Mouse (Mus musculus) liver, adult 2 months (tissue): Measurements from ENCODE around the gene Cxcr2. TPM values are rescaled to one million over a fixed set of nuclear protein-coding genes. Genes with fewer than 3 reads are reported as not detected.

Source experiments
- DNase-seq: peaks from one replicate; pipeline ENCODE4 v3.0.0-alpha.2; 2011; ENCODE audit warnings: low read depth, low spot score; ENCODE audit errors: extremely low read depth
- H3K27ac ChIP-seq: fragments of 200-500 bp; replicated peaks from 2 replicates; pipeline ENCODE4 v1.5.1; 2012; ENCODE audit warnings: low read depth, mild to moderate bottlenecking, control low read depth, inconsistent platforms, low read length; ENCODE audit not compliant: insufficient read depth
- H3K27me3 ChIP-seq: fragments of 200-500 bp; 2 replicates; pipeline ENCODE4 v1.6.1; 2012; ENCODE audit warnings: mild to moderate bottlenecking, moderate library complexity, low read length, inconsistent platforms; ENCODE audit not compliant: control insufficient read depth, insufficient read depth
- H3K36me3 ChIP-seq: fragments of 200-500 bp; 2 replicates; pipeline ENCODE4 v1.6.1; 2012; ENCODE audit warnings: low read length, inconsistent platforms; ENCODE audit not compliant: control insufficient read depth, insufficient read depth
- H3K4me1 ChIP-seq: fragments of 200-500 bp; 2 replicates; pipeline ENCODE4 v1.6.1; 2011; ENCODE audit warnings: low read length; ENCODE audit not compliant: control insufficient read depth, insufficient read depth
- H3K4me3 ChIP-seq: fragments of 200-500 bp; 2 replicates; pipeline ENCODE4 v1.5.1; 2011; ENCODE audit warnings: low read depth, mild to moderate bottlenecking, control low read depth, low read length, moderate library complexity; ENCODE audit not compliant: insufficient read depth
- H3K79me2 ChIP-seq: fragments of 200-500 bp; 2 replicates; pipeline ENCODE4 v1.6.1; 2012; ENCODE audit warnings: inconsistent platforms, mild to moderate bottlenecking, low read length, moderate library complexity; ENCODE audit not compliant: control insufficient read depth, insufficient read depth
- H3K9ac ChIP-seq: fragments of 200-500 bp; 2 replicates; pipeline ENCODE4 v1.6.1; 2012; ENCODE audit warnings: low read depth, mild to moderate bottlenecking, control low read depth, inconsistent platforms, low read length
- CTCF ChIP-seq: fragments of 200-500 bp; IDR thresholded peaks from 2 replicates; pipeline ENCODE4 v1.5.1; 2011; ENCODE audit warnings: low read depth, low read length, control low read depth
- POLR2A ChIP-seq: fragments of 200-500 bp; IDR thresholded peaks from 2 replicates; pipeline ENCODE4 v1.6.1; 2011; ENCODE audit warnings: low read length, control low read depth; ENCODE audit not compliant: insufficient read depth; ENCODE audit errors: extremely low read depth
- WGBS: fragments of 180-500 bp; shearing (Covaris S2); methylation state at CpG from one replicate; pipeline ENCODE4 v1.1.7; 2018; 5-methylcytosine and 5-hydroxymethylcytosine counted together
- polyA plus RNA-seq: library from polyadenylated mRNA; depleted of rRNA; stranded (reverse); fragments of >200 nt; gene quantifications from 2 replicates; pipeline ENCODE4 v1.2.3, GENCODE M21; 2012
- total RNA-seq: library from RNA; depleted of rRNA; stranded (reverse); fragments of >200 nt; gene quantifications from 2 replicates; pipeline ENCODE4 v1.2.3, GENCODE M21; 2014

Cxcr2 gene
- total and polyA plus RNA-seq, 2 experiments, result 0.13 TPM; not detected in 1

- Histone ChIP-seq H3K27ac (no peak overlapping the region), H3K4me3 (no peak overlapping the region), H3K4me1 (no peaks in the 10 kb centered on the region), H3K36me3 (no peaks in the 10 kb centered on the region), H3K9ac (no peak overlapping the region), H3K79me2 (no peaks in the 10 kb centered on the region), H3K27me3 (no peaks in the 10 kb centered on the region)
- TF ChIP-seq CTCF (no peak), POLR2A (no peak)
- DNase-seq, result no peak
- 67% methylated on average over 2 of the region's 2 CpGs for WGBS
Measured at GRCm38 (mm10) chr1:74181462-74181861, 27.7 kb downstream of the Cxcr2 start.

GRCm38 (mm10) chr1:74183006-74183405 is 29.2 kb downstream of the Cxcr2 start:
- no peaks in the 10 kb centered on the region for H3K27me3 ChIP-seq
- H3K36me3 ChIP-seq, result no peaks in the 10 kb centered on the region
- no peak overlapping the region for H3K4me3 ChIP-seq
- WGBS, result 53% methylated on average over 2 of the region's 2 CpGs
- H3K27ac ChIP-seq, result no peak overlapping the region
- H3K79me2 ChIP-seq, result no peaks in the 10 kb centered on the region
- peak; percentile 41 for DNase-seq
- H3K9ac ChIP-seq, result no peak overlapping the region
- H3K4me1 ChIP-seq, result no peaks in the 10 kb centered on the region
- peak; percentile 41 for TF ChIP-seq CTCF
- TF ChIP-seq POLR2A, result no peak

GRCm38 (mm10) chr1:74190471-74190870 is 36.7 kb downstream of the Cxcr2 start:
- H3K79me2 ChIP-seq, result no peaks in the 10 kb centered on the region
- 30% methylated on average over 7 of the region's 7 CpGs for WGBS
- H3K27ac ChIP-seq, result peak overlapping the region; percentile 63
- no peaks in the 10 kb centered on the region for H3K36me3 ChIP-seq
- H3K4me1 ChIP-seq, result peaks cover 18% of the 10 kb centered on the region
- H3K27me3 ChIP-seq, result no peaks in the 10 kb centered on the region
- DNase-seq, result peak; percentile 95
- H3K9ac ChIP-seq, result no peak overlapping the region
- H3K4me3 ChIP-seq, result no peak overlapping the region
- no peak for TF ChIP-seq POLR2A
- TF ChIP-seq CTCF, result no peak

- H3K9ac ChIP-seq, result no peak overlapping the region
- no peaks in the 10 kb centered on the region for H3K79me2 ChIP-seq
- no peak overlapping the region for H3K4me3 ChIP-seq
- peaks cover 21% of the 10 kb centered on the region for H3K4me1 ChIP-seq
- H3K27me3 ChIP-seq, result no peaks in the 10 kb centered on the region
- no peaks in the 10 kb centered on the region for H3K36me3 ChIP-seq
- WGBS, result 22% methylated on average over 2 of the region's 2 CpGs
- DNase-seq, result peak; percentile 92
- H3K27ac ChIP-seq, result peak overlapping the region; percentile 64
- TF ChIP-seq POLR2A, result no peak
- no peak for TF ChIP-seq CTCF
Measured at GRCm38 (mm10) chr1:74192711-74193110, 38.9 kb downstream of the Cxcr2 start.

GRCm38 (mm10) chr1:74194445-74194844 is 40.7 kb downstream of the Cxcr2 start, which contains the start of gene Cxcr1:
TSS of gene Cxcr1 (minus strand) at chr1:74194631.
- TF ChIP-seq POLR2A, result no peak
- TF ChIP-seq CTCF, result no peak
- H3K36me3 ChIP-seq, result no peaks in the 10 kb centered on the region
- no peaks in the 10 kb centered on the region for H3K27me3 ChIP-seq
- no peaks in the 10 kb centered on the region for H3K79me2 ChIP-seq
- no peak for DNase-seq
- no peak within 1 kb of the TSS for H3K4me3 ChIP-seq
- WGBS, result 83% methylated on average over 8 of the region's 8 CpGs
- H3K4me1 ChIP-seq, result peaks cover 30% of the 10 kb centered on the region
- no peak within 1 kb of the TSS for H3K9ac ChIP-seq
- no peak within 1 kb of the TSS for H3K27ac ChIP-seq

GRCm38 (mm10) chr1:74195961-74196360 is 42.2 kb downstream of the Cxcr2 start:
- TF ChIP-seq POLR2A (no peak), CTCF (peak; percentile 93)
- WGBS, result 22% methylated on average over 7 of the region's 7 CpGs

More at GRCm38 (mm10) chr1:74195961-74196360, 42.2 kb downstream of the Cxcr2 start:
- H3K27me3 ChIP-seq, result no peaks in the 10 kb centered on the region
- H3K27ac ChIP-seq, result no peak overlapping the region
- no peaks in the 10 kb centered on the region for H3K36me3 ChIP-seq
- DNase-seq, result peak; percentile 66
- no peak overlapping the region for H3K9ac ChIP-seq
- no peak overlapping the region for H3K4me3 ChIP-seq
- peaks cover 23% of the 10 kb centered on the region for H3K4me1 ChIP-seq
- no peaks in the 10 kb centered on the region for H3K79me2 ChIP-seq
